Mouse (Mus musculus) MEL (cell line): ENCODE data around the gene Fxr2. TPM values are rescaled to one million over a fixed set of nuclear protein-coding genes. Genes with fewer than 3 reads are reported as not detected.

Experiments
- DNase-seq: peaks from one replicate; pipeline ENCODE4 v3.0.0; 2011; ENCODE audit warnings: low read depth, low spot score
- H3K27ac ChIP-seq: 2 replicates; pipeline ENCODE4 v1.5.1; 2012; ENCODE audit warnings: low read depth, mild to moderate bottlenecking, control low read depth, low read length, moderate library complexity; ENCODE audit not compliant: control insufficient read depth
- H3K27me3 ChIP-seq, 2 experiments: fragments of 150-350 bp in 1 of 2; sonication (generic) in 1 of 2; 2 replicates each; pipeline ENCODE4 v1.6.1; 2012; ENCODE audit warnings: low read length in 2 of 2, mild to moderate bottlenecking in 2 of 2, improper control_type of control experiment in 1 of 2, moderate library complexity in 1 of 2; ENCODE audit not compliant: insufficient read depth in 2 of 2, control insufficient read depth in 1 of 2
- H3K36me3 ChIP-seq, 2 experiments: 2 replicates each; pipeline ENCODE4 v1.6.1; 2012 to 2014; ENCODE audit warnings: low read length in 2 of 2, improper control_type of control experiment in 1 of 2, inconsistent platforms in 1 of 2, mild to moderate bottlenecking in 1 of 2; ENCODE audit not compliant: insufficient read depth in 2 of 2, control insufficient read depth in 1 of 2
- H3K4me1 ChIP-seq, 2 experiments: fragments of 150-350 bp in 1 of 2; sonication (generic) in 1 of 2; 2 replicates each; pipeline ENCODE4 v1.6.1; 2012; ENCODE audit warnings: low read length in 2 of 2, improper control_type of control experiment in 1 of 2, mild to moderate bottlenecking in 1 of 2; ENCODE audit not compliant: insufficient read depth in 2 of 2, control insufficient read depth in 1 of 2
- H3K4me3 ChIP-seq, 2 experiments: fragments of 150-350 bp in 1 of 2; sonication (generic) in 1 of 2; 2 replicates each; pipeline ENCODE4 v1.5.1; 2012; ENCODE audit warnings: low read depth in 2 of 2, low read length in 2 of 2, mild to moderate bottlenecking in 2 of 2, moderate library complexity in 2 of 2, control low read depth in 1 of 2, improper control_type of control experiment in 1 of 2; ENCODE audit not compliant: control insufficient read depth in 1 of 2, insufficient read depth in 1 of 2
- H3K79me2 ChIP-seq: 2 replicates; pipeline ENCODE4 v1.6.1; 2012; ENCODE audit warnings: mild to moderate bottlenecking, low read length, moderate library complexity; ENCODE audit not compliant: control insufficient read depth, poor library complexity, insufficient read depth
- H3K9ac ChIP-seq: 2 replicates; pipeline ENCODE4 v1.6.1; 2012; ENCODE audit warnings: low read depth, mild to moderate bottlenecking, control low read depth, low read length, moderate library complexity; ENCODE audit not compliant: control insufficient read depth, poor library complexity, severe bottlenecking
- H3K9me3 ChIP-seq: fragments of 150-350 bp; sonication (generic); replicated peaks from 2 replicates; pipeline ENCODE4 v1.6.1; 2012; ENCODE audit warnings: mild to moderate bottlenecking, low read length, improper control_type of control experiment, moderate library complexity; ENCODE audit not compliant: insufficient read depth
- BHLHE40 ChIP-seq: IDR thresholded peaks from 2 replicates; pipeline ENCODE4 v1.6.1; 2012; ENCODE audit warnings: low read depth, mild to moderate bottlenecking, inconsistent platforms, low read length, improper control_type of control experiment, borderline replicate concordance
- CHD1 ChIP-seq: IDR thresholded peaks from 2 replicates; pipeline ENCODE4 v1.6.1; 2012; ENCODE audit warnings: low read depth, mild to moderate bottlenecking, inconsistent platforms, low read length, improper control_type of control experiment
- CHD2 ChIP-seq: IDR thresholded peaks from 2 replicates; pipeline ENCODE4 v1.6.1; 2011; ENCODE audit warnings: low read length, improper control_type of control experiment
- CTCF ChIP-seq, 3 experiments: IDR thresholded peaks in 2 of 3; conservative IDR thresholded peaks in 1 of 3; 2 replicates each; pipeline ENCODE4 v1.5.1; 2011 to 2012; ENCODE audit warnings: low read length in 3 of 3, low read depth in 2 of 3, mild to moderate bottlenecking in 2 of 3, improper control_type of control experiment in 1 of 3, inconsistent platforms in 1 of 3, mixed read lengths in 1 of 3, moderate library complexity in 1 of 3; ENCODE audit not compliant: control insufficient read depth in 1 of 3, insufficient read depth in 1 of 3, poor library complexity in 1 of 3, severe bottlenecking in 1 of 3
- E2F4 ChIP-seq: IDR thresholded peaks from 2 replicates; pipeline ENCODE4 v1.6.1; 2011; ENCODE audit warnings: low read depth, low read length, improper control_type of control experiment, borderline replicate concordance
- EP300 ChIP-seq, 2 experiments: IDR thresholded peaks; 2 replicates each; pipeline ENCODE4 v1.6.1; 2011; ENCODE audit warnings: improper control_type of control experiment in 2 of 2, low read length in 2 of 2, low read depth in 1 of 2, mild to moderate bottlenecking in 1 of 2
- GABPA ChIP-seq: IDR thresholded peaks from 2 replicates; pipeline ENCODE4 v1.6.1; 2012; ENCODE audit warnings: low read depth, mild to moderate bottlenecking, inconsistent platforms, low read length, improper control_type of control experiment, moderate library complexity
- HCFC1 ChIP-seq: IDR thresholded peaks from 2 replicates; pipeline ENCODE4 v1.6.1; 2012; ENCODE audit warnings: low read depth, mild to moderate bottlenecking, inconsistent platforms, low read length, improper control_type of control experiment, moderate library complexity
- KAT2A ChIP-seq: conservative IDR thresholded peaks from 2 replicates; pipeline ENCODE4 v1.6.1; 2012; ENCODE audit warnings: low read depth, low read length, improper control_type of control experiment, inconsistent platforms
- MAFK ChIP-seq: IDR thresholded peaks from 2 replicates; pipeline ENCODE4 v1.6.1; 2011; ENCODE audit warnings: low read depth, mild to moderate bottlenecking, low read length, improper control_type of control experiment, borderline replicate concordance
- MAZ ChIP-seq: IDR thresholded peaks from 2 replicates; pipeline ENCODE4 v1.6.1; 2012; ENCODE audit warnings: low read depth, mild to moderate bottlenecking, inconsistent platforms, low read length, improper control_type of control experiment
- MXI1 ChIP-seq: IDR thresholded peaks from 2 replicates; pipeline ENCODE4 v1.6.1; 2011; ENCODE audit warnings: mild to moderate bottlenecking, low read depth, low read length, improper control_type of control experiment
- MYC ChIP-seq: IDR thresholded peaks from 2 replicates; pipeline ENCODE4 v1.6.1; 2011; ENCODE audit warnings: low read depth, mild to moderate bottlenecking, low read length, improper control_type of control experiment, moderate library complexity
- POLR2AphosphoS2 ChIP-seq: IDR thresholded peaks from 2 replicates; pipeline ENCODE4 v1.6.1; 2011; ENCODE audit warnings: low read length, improper control_type of control experiment
- RAD21 ChIP-seq: IDR thresholded peaks from 2 replicates; pipeline ENCODE4 v1.6.1; 2011; ENCODE audit warnings: mild to moderate bottlenecking, low read depth, low read length, improper control_type of control experiment
- RCOR1 ChIP-seq: IDR thresholded peaks from 2 replicates; pipeline ENCODE4 v1.6.1; 2012; ENCODE audit warnings: low read depth, mild to moderate bottlenecking, inconsistent platforms, low read length, improper control_type of control experiment
- SMC3 ChIP-seq: IDR thresholded peaks from 2 replicates; pipeline ENCODE4 v1.6.1; 2011; ENCODE audit warnings: low read depth, low read length, improper control_type of control experiment
- TAL1 ChIP-seq: IDR thresholded peaks from 2 replicates; pipeline ENCODE4 v1.6.1; 2012; ENCODE audit warnings: mild to moderate bottlenecking, inconsistent platforms, low read length, moderate library complexity, mixed read lengths
- TBP ChIP-seq: IDR thresholded peaks from 2 replicates; pipeline ENCODE4 v1.8.0; 2011; ENCODE audit warnings: low read depth, low read length, improper control_type of control experiment
- UBTF ChIP-seq: IDR thresholded peaks from 2 replicates; pipeline ENCODE4 v1.6.1; 2012; ENCODE audit warnings: low read depth, mild to moderate bottlenecking, inconsistent platforms, low read length, improper control_type of control experiment, moderate library complexity, borderline replicate concordance; ENCODE audit not compliant: insufficient read depth
- USF1 ChIP-seq: IDR thresholded peaks from 2 replicates; pipeline ENCODE4 v1.6.1; 2014; ENCODE audit warnings: low read depth, mild to moderate bottlenecking, inconsistent platforms, low read length, improper control_type of control experiment, moderate library complexity
- USF2 ChIP-seq, 2 experiments: IDR thresholded peaks; 2 replicates each; pipeline ENCODE4 v1.6.1; 2011 to 2012; ENCODE audit warnings: improper control_type of control experiment in 2 of 2, low read length in 2 of 2, borderline replicate concordance in 1 of 2, inconsistent platforms in 1 of 2, low read depth in 1 of 2, mild to moderate bottlenecking in 1 of 2; ENCODE audit not compliant: insufficient read depth in 1 of 2
- ZC3H11A ChIP-seq: IDR thresholded peaks from 2 replicates; pipeline ENCODE4 v1.6.1; 2012; ENCODE audit warnings: low read depth, mild to moderate bottlenecking, inconsistent platforms, low read length, improper control_type of control experiment
- ZKSCAN1 ChIP-seq: IDR thresholded peaks from 2 replicates; pipeline ENCODE4 v1.6.1; 2012; ENCODE audit warnings: low read depth, mild to moderate bottlenecking, inconsistent platforms, low read length, improper control_type of control experiment, moderate library complexity
- polyA plus RNA-seq, 2 experiments: library from polyadenylated mRNA; stranded (reverse) in 1 of 2; unstranded in 1 of 2; fragments of >175 nt in 1 of 2; fragments of >200 nt in 1 of 2; gene quantifications; 2 replicates each; pipeline versions ENCODE4 v1.2.1 to v1.2.4; 2012; ENCODE audit warnings: low replicate concordance in 2 of 2, low read depth in 1 of 2; ENCODE audit not compliant: insufficient read length in 2 of 2, insufficient read depth in 1 of 2, missing spikeins in 1 of 2
- total RNA-seq: library from RNA; depleted of rRNA; stranded (reverse); fragments of 300-350 nt; gene quantifications from 2 replicates; pipeline ENCODE4 v1.2.3, GENCODE M21; 2012

The Fxr2 gene
- total and polyA plus RNA-seq, 3 experiments = 95.1 to 97.6 TPM; not detected in 1

DNA sequence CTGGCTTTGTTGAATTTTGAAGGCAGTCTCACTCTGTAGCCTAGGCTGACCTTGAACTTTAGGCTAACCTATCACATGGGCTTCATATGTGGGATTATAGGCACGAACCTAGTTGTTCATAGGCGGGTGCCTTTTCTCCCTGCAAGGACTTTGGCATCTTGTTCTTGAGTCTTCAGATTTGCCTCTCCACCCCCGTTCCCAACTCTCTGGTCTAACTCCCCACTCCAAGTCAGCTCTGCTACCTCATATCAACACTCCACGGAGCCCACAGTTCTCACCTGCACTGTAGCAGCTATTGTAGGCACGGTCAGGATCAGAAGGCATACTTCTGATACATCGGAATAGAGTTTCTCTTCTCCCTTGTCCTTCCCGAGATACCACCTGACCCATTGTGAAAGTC is 50.8 kb downstream of the Fxr2 start:
- no peaks in the 10 kb centered on the region for H3K27me3 ChIP-seq
- peaks cover 24% of the 10 kb centered on the region for H3K79me2 ChIP-seq
- no peak overlapping the region for H3K4me3 ChIP-seq
- H3K4me1 ChIP-seq = peaks cover 6 to 12% of the 10 kb centered on the region in 2 experiments; a peak in 3 of 4 replicates
- DNase-seq = no peak
- no peak overlapping the region for H3K27ac ChIP-seq
- H3K9ac ChIP-seq = no peak overlapping the region
- peaks cover 4 to 15% of the 10 kb centered on the region in 2 experiments; a peak in 3 of 4 replicates for H3K36me3 ChIP-seq
- TF ChIP-seq CTCF (IDR thresholded peaks at IDR 0.05 in 2 of 3, conservative IDR thresholded peaks at IDR 0.05 in 1 of 3; ENCODE audit: control insufficient read depth in 1 of 3, insufficient read depth in 1 of 3, low read depth in 2 of 3, low read length in 3 of 3, poor library complexity in 1 of 3, severe bottlenecking in 1 of 3) (no peak), TBP (no peak), MXI1 (no peak), USF1 (no peak), ZKSCAN1 (no peak), GABPA (no peak), RCOR1 (no peak), KAT2A (no peak), MAFK (no peak), E2F4 (no peak), RAD21 (no peak), BHLHE40 (no peak), CHD1 (no peak), TAL1 (no peak)
- H3K9me3 ChIP-seq = no peaks in the 10 kb centered on the region

DNA sequence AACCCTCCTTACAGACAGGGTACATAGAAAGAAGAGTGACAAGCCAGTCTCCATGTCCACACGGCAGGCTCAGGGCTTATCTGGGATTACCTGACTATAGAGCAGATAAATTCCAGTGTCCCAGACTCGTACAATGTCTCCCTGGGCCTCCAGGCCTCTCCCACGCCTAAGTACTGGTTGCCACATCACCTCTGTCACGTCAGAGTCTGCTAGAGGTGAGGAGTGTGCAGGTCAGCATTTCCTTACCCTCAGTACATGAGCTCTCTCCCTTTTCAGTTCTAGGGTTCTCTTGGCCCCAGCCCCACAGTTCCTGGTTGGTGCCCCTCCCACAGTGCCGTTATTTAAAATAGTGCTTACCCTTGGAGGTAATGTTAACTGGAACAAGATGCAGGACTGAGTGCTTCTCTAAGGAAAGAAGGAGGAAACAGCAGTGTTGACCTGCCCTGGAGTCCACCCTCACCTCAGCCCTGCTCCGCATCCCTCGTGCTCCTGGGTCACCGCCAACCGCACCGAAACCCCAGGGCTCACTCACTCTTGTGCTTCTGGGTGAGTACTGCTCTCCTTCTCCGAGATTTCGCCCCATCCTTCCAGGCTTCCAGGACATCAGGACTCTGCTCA is 51.4 kb downstream of the Fxr2 start:
- H3K27me3 ChIP-seq = no peaks in the 10 kb centered on the region
- DNase-seq = no peak
- TF ChIP-seq E2F4 = no peak
- no peak for TF ChIP-seq POLR2AphosphoS2
- no peak for TF ChIP-seq MAZ
- no peak for TF ChIP-seq USF1
- TF ChIP-seq CHD2 = no peak
- TF ChIP-seq USF2 (IDR thresholded peaks at IDR 0.05; ENCODE audit: borderline replicate concordance in 1 of 2, insufficient read depth in 1 of 2, low read depth in 1 of 2, low read length in 2 of 2) = no peak
- no peak for TF ChIP-seq RCOR1
- no peak for TF ChIP-seq EP300 (IDR thresholded peaks at IDR 0.05; ENCODE audit: low read depth in 1 of 2, low read length in 2 of 2)
- no peak for TF ChIP-seq HCFC1
- TF ChIP-seq SMC3 = no peak
- no peak for TF ChIP-seq UBTF
- no peak for TF ChIP-seq MYC
- TF ChIP-seq MAFK = no peak
- no peak for TF ChIP-seq CTCF (IDR thresholded peaks at IDR 0.05 in 2 of 3, conservative IDR thresholded peaks at IDR 0.05 in 1 of 3; ENCODE audit: control insufficient read depth in 1 of 3, insufficient read depth in 1 of 3, low read depth in 2 of 3, low read length in 3 of 3, poor library complexity in 1 of 3, severe bottlenecking in 1 of 3)
- TF ChIP-seq ZC3H11A = no peak
- H3K4me3 ChIP-seq = no peak overlapping the region
- no peaks in the 10 kb centered on the region for H3K9me3 ChIP-seq
- H3K4me1 ChIP-seq = peaks cover 6 to 12% of the 10 kb centered on the region in 2 experiments; a peak in 3 of 4 replicates
- peaks cover 4 to 14% of the 10 kb centered on the region in 2 experiments; a peak in 3 of 4 replicates for H3K36me3 ChIP-seq
- H3K27ac ChIP-seq = no peak overlapping the region
- H3K79me2 ChIP-seq = peaks cover 22% of the 10 kb centered on the region
- H3K9ac ChIP-seq = no peak overlapping the region
